Mouse (Mus musculus): ENCODE results near the gene Tlcd2. TPM values are rescaled to one million over a fixed set of nuclear protein-coding genes. Genes with fewer than 3 reads are reported as not detected.

Gene Tlcd2
- total RNA-seq, 1 experiment from 2014 or later: 26.9 TPM

- ATAC-seq (replicated peaks; ENCODE audit: low read depth, poor library complexity, severe bottlenecking): no peak
Measured at GRCm38 (mm10) chr11:75463624-75464023, 2.1 kb downstream of the Tlcd2 start.

- ATAC-seq (replicated peaks; ENCODE audit: low read depth, poor library complexity, severe bottlenecking): no peak
Measured at GRCm38 (mm10) chr11:75464417-75464816, 2.9 kb downstream of the Tlcd2 start.

DNA sequence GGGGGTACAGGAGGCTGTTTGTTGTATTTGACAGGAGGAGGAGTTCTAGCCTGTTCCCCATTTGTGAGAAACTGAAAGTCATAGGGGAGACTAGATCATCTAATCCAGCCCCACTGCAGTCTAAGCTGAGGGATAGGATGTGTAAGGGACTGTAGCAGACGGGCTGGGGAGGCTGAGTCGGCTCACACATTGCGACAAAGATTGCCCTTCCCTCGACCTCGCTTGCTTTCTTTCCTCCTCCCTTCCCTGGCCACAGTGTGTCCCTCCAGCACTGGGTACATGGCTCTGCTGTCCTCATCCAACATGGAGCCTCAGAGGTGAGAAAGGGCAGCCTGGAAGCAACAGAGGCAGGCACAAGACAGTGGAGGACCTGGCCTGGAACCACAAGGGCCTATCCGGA is 3.5 kb downstream of the Tlcd2 start:
- no peak for ATAC-seq (replicated peaks; ENCODE audit: low read depth, poor library complexity, severe bottlenecking)

DNA sequence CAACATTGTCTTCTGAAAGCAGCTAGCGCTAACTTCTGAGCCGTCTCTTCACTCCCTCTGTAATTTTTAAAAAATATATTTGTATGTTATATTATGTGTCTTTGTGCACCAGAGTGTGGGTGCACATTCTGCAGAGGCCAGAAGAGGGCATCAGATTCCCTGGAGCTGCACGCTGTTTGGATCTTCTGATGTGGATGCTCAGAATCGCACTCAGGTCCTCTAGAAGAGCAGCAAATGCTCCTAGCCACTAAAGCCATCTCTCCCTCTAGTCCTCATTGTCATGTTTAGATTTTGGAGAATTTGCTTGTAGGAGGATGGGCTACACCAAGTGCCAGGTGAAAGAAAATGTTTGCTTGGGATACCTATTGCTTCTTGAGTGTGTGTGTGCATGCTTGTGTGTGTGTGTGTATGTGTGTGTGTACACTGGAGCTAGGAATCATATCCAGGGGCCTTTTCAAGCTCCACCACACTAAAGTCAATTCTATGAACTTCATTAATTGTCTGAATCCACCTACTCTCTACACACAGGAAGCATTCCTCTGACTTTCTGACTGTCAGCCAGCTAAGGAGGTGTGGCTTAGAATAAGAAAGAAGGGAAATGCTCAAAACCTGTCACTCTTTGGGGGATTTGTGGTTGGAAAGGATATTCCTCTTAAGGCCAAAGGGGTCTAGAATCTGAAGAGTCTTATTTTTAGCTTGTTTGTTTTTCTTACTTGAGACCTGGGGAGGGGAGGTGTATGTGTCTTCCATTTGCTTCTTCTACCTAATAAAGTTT is 5.4 kb downstream of the Tlcd2 start:
- ATAC-seq (replicated peaks; ENCODE audit: low read depth, poor library complexity, severe bottlenecking): no peak

DNA sequence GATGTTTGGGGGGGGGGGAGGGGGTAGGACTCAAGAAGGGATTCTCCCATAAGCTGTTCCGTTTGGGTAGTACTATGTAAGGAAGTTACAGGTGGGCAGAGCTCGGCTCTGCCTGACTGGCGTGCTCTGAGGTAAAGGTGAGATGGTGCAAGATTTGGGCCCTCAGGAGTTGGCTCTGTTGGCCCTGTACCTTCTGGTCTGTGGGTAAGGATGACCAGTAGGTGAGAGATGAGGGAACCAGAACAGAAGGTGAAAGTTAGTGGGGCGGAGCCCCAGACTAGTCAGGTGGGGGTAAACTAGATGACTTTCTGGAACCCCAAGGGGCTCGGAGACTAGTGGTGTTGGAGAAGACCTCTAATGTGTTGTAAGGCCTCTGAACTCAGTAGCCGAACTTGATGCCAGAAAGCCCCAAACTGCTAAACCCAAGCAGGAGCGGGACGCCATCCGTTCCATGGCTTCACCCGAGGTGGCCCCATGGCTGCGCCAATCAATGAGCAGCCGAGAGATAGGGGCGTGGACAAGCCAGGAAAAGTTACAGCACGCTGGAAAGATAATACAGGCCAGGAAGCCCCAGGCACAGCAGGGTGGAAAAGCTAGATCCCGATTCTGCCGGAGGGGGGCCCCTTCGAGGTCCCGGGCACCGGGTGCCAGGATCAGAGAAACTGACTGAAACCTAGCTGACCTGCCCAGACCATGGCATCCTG is 6.1 kb downstream of the Tlcd2 start:
- peak; percentile 73 for ATAC-seq (replicated peaks; ENCODE audit: low read depth, poor library complexity, severe bottlenecking)

DNA sequence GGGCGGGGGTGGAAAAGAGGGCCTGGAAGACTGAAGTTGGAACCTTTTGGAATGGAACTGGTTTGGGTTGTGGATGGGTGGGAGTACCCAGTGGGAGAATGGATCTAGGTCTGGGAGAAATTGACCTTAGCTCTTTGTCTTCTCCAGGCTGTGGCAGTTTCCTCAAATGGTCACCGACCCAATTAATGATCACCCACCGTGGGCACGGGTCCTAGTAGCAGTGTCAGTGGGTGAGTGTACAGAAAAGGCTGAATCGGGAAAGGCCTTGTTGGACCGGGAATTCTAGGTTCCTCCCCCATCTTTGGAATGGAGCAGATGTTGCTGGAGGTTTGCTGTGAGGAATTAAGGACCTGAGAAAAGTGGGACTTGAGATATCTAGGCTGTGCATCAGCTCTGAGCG is 6.9 kb downstream of the Tlcd2 start:
- no peak for ATAC-seq (replicated peaks; ENCODE audit: low read depth, poor library complexity, severe bottlenecking)

GRCm38 (mm10) chr11:75469261-75469660 is 7.7 kb downstream of the Tlcd2 start:
- ATAC-seq (replicated peaks; ENCODE audit: low read depth, poor library complexity, severe bottlenecking): no peak

GRCm38 (mm10) chr11:75470675-75471074 is 9.2 kb downstream of the Tlcd2 start:
- no peak for ATAC-seq (replicated peaks; ENCODE audit: low read depth, poor library complexity, severe bottlenecking)

- 0 out of 2 replicates have a peak, but pooled peaks have one; percentile 4 for ATAC-seq (replicated peaks; ENCODE audit: low read depth, poor library complexity, severe bottlenecking)
Measured at GRCm38 (mm10) chr11:75472469-75473081, 11.1 kb downstream of the Tlcd2 start.

DNA sequence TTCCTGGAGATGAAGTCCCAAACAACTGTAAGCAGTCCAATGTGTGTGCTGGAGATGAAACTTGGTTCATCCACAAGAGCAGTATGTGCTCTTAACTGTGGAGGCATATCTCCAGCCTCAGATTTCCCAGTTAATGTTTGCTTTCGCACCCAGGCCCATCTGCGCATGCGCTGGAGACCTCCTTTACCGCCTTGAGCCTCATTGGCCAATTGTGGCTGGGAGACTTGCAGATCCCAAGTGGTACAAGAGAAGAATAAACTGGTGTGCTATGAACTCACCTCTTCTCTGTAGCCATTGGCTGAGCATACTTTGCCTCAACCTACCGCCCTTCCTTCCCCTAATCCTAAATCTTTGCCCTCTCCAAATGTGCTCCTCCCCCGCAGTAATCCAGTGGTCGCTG is 11.9 kb downstream of the Tlcd2 start:
- ATAC-seq (replicated peaks; ENCODE audit: low read depth, poor library complexity, severe bottlenecking): no peak

GRCm38 (mm10) chr11:75486192-75486591 is 24.7 kb downstream of the Tlcd2 start:
- no peak for ATAC-seq (replicated peaks; ENCODE audit: low read depth, poor library complexity, severe bottlenecking)

- peak; percentile 100 for ATAC-seq (replicated peaks; ENCODE audit: low read depth, poor library complexity, severe bottlenecking)
Measured at GRCm38 (mm10) chr11:75486601-75487285, 25.2 kb downstream of the Tlcd2 start, which contains the start of gene Prpf8. Prpf8 (plus strand) TSS chr11:75486816.

- ATAC-seq (replicated peaks; ENCODE audit: low read depth, poor library complexity, severe bottlenecking): no peak
Measured at GRCm38 (mm10) chr11:75487496-75487895, 26.0 kb downstream of the Tlcd2 start.

GRCm38 (mm10) chr11:75494296-75495049 is 33.0 kb downstream of the Tlcd2 start:
- ATAC-seq (replicated peaks; ENCODE audit: low read depth, poor library complexity, severe bottlenecking): no peak

DNA sequence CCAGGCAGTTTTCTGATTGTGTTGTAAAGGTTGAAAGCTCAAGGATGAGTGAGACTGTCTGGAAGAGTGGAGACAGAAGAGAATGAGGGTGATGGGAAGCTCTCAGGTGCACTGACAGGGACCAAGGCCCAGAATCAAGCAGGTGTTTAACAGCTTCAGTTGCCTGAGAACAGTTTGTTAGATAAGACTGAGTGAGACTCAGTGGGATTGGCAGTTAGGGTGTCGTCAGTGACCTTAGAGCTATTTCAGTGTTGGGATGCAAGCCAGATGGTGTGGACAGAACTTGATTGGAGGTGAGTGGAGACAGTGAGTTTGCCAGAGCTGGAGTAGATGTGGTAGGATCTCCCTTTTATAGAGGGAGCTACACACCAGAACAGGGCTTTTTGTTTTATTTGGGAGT is 36.6 kb downstream of the Tlcd2 start:
- no peak for ATAC-seq (replicated peaks; ENCODE audit: low read depth, poor library complexity, severe bottlenecking)

DNA sequence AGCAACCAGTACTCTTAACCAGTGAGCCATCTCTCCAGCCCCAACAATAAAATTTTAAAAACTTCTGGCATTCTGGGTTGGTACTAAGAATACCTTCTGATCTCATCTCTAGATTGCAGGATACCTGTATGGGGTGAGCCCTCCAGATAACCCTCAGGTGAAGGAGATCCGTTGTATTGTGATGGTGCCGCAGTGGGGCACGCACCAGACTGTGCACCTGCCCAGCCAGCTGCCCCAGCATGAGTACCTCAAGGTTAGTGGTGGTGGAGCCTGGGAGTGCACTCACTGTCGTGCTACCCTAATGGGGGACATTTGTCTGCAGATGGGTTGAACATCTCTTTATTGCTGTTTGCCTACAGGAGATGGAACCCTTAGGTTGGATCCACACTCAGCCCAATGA is 46.6 kb downstream of the Tlcd2 start:
- no peak for ATAC-seq (replicated peaks; ENCODE audit: low read depth, poor library complexity, severe bottlenecking)

GRCm38 (mm10) chr11:75508904-75509303 is 47.4 kb downstream of the Tlcd2 start:
- ATAC-seq (replicated peaks; ENCODE audit: low read depth, poor library complexity, severe bottlenecking): no peak

- ATAC-seq (replicated peaks; ENCODE audit: low read depth, poor library complexity, severe bottlenecking): peak; percentile 45
Measured at GRCm38 (mm10) chr11:75509741-75510626, 48.5 kb downstream of the Tlcd2 start, which contains the start of gene Rilp. Rilp (plus strand) TSS chr11:75510094.

DNA sequence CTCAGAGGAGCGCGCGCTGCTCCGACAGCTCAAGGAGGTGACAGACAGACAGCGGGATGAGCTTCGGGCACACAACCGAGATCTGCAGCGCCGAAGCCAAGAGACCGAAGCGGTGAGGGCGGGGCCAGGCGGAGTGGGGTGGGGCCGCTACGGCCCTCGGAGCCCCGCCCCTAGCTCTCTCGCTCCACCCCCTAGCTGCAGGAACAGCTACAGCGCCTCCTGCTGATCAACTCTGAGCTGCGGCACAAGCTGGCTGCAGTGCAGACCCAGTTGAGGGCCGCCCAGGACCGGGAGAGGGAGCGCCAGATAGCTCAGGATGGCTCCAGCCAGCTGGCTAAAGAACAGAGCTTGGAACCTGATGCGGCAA is 49.1 kb downstream of the Tlcd2 start:
- peak; percentile 84 for ATAC-seq (replicated peaks; ENCODE audit: low read depth, poor library complexity, severe bottlenecking)
